Mouse (Mus musculus): ENCODE data around the gene Kctd3.

DNA sequence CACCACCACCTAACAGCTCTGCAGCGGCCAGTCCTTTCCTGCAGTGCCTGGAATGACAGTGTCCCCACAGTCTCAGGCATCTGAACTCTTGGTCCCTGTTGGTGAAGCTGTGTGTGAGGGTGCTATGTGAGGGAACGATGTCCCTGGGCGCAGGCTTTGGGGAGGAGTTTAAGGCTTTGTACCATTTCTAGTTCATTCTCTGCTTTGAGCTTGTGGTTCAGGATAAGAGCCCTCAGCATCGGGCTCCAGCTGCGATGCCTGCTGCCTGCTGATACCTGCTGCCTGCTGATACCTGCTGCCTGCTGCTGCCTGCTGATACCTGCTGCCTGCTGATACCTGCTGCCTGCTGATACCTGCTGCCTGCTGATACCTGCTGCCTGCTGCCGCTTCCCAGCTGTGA lies 34.6 kb downstream of the Kctd3 start:
- TF ChIP-seq CTCF (IDR thresholded peaks at IDR 0.05; ENCODE audit: insufficient read depth, low read depth, low read length), result no peak
- no peak for TF ChIP-seq POLR2A (IDR thresholded peaks at IDR 0.05; ENCODE audit: insufficient read depth, low read depth, low read length)

Data from olfactory bulb, adult 2 months (tissue).